Mouse (Mus musculus) stomach, embryonic 16.5 days (tissue): ENCODE results near the gene Tmc6. TPM values are rescaled to one million over a fixed set of nuclear protein-coding genes. Genes with fewer than 3 reads are reported as not detected.

Experiments used
- ATAC-seq: fragments of 200-750 bp; cut with Nextera tagmentation; 2 replicates; pipeline ENCODE4 v1.8.0; 2017; ENCODE audit warnings: moderate number of reproducible peaks, moderate TSS enrichment; ENCODE audit not compliant: insufficient read depth, low FRiP score
- H3K27ac ChIP-seq: fragments of 300-500 bp; sonication (generic); 2 replicates; pipeline ENCODE4 v1.5.1; 2014; ENCODE audit warnings: low read length
- H3K27me3 ChIP-seq: fragments of 300-500 bp; sonication (generic); 2 replicates; pipeline ENCODE4 v1.6.1; 2014; ENCODE audit warnings: low read length, control low read depth, mixed read lengths; ENCODE audit not compliant: control insufficient read depth, insufficient read depth
- H3K36me3 ChIP-seq: fragments of 300-500 bp; sonication (generic); 2 replicates; pipeline ENCODE4 v1.6.1; 2014; ENCODE audit warnings: low read length; ENCODE audit not compliant: control insufficient read depth, insufficient read depth
- H3K4me1 ChIP-seq: fragments of 300-500 bp; sonication (generic); 2 replicates; pipeline ENCODE4 v1.6.1; 2014; ENCODE audit warnings: low read length, control low read depth, mixed read lengths; ENCODE audit not compliant: control insufficient read depth, insufficient read depth
- H3K4me2 ChIP-seq: fragments of 300-500 bp; sonication (generic); 2 replicates; pipeline ENCODE4 v1.6.1; 2014; ENCODE audit warnings: low read depth, low read length, mixed read lengths
- H3K4me3 ChIP-seq: fragments of 300-500 bp; sonication (generic); replicated peaks from 2 replicates; pipeline ENCODE4 v1.5.1; 2014; ENCODE audit warnings: mild to moderate bottlenecking, low read length
- H3K9ac ChIP-seq: fragments of 300-500 bp; sonication (generic); 2 replicates; pipeline ENCODE4 v1.6.1; 2014; ENCODE audit warnings: low read length
- H3K9me3 ChIP-seq: fragments of 300-500 bp; sonication (generic); replicated peaks from 2 replicates; pipeline ENCODE4 v1.6.1; 2016; ENCODE audit warnings: low read length, control low read depth; ENCODE audit not compliant: control insufficient read depth
- WGBS: fragments of 180-500 bp; shearing (Covaris S2); extraction: QIAGEN DNeasy Blood & Tissue Kit; methylation state at CpG from one replicate; pipeline ENCODE4 v1.1.7; 2014; 5-methylcytosine and 5-hydroxymethylcytosine counted together
- polyA plus RNA-seq: library from polyadenylated mRNA; unstranded; fragments of >200 nt; fragmentation: Nextera tagmentation; extraction: Ambion mirVana; gene quantifications from 2 replicates; pipeline ENCODE4 v1.2.1, GENCODE M21; 2015

Tmc6 gene
- polyA plus RNA-seq, 1 experiment from 2014 or later, result 31.6 TPM

DNA sequence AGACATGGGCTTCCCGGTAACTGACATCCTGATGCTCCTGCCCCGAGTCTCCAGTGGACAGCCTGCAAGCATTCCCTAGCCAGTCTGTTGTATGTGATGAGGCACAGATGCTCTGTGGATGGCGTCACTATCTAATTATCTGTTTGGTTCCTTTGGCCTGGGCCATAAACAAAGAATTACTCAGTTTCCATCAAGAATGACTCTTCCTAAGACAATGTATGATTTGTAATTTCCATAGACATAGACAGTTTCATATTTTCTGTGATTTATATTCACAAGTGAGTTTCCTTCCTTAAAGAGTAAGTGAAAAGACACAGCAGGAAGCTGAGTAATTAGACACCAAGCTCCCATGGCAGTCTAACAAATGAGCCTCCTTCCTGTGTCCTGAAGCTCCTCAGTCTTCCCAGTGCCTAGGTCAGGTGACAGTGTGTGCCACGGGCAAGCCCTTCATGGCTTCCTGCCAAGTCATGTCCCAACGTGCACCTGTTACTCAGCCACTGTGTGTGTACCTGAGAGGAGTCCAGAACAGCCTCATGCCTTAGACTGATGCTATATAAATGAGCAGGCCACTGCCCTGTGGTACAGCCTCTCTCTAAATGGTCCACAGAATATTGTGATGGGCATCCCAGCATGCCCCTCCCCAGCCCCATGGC, 45.8 kb downstream of the Tmc6 start:
- ATAC-seq, result peak; percentile 85
- no peak overlapping the region for H3K9ac ChIP-seq
- peaks cover 20% of the 10 kb centered on the region; the same call in 1 of the 2 replicates for H3K36me3 ChIP-seq
- H3K27me3 ChIP-seq, result no peaks in the 10 kb centered on the region
- H3K9me3 ChIP-seq, result no peaks in the 10 kb centered on the region
- no peak overlapping the region for H3K27ac ChIP-seq
- WGBS, result 54% methylated on average over 5 of the region's 5 CpGs
- H3K4me1 ChIP-seq, result no peaks in the 10 kb centered on the region
- H3K4me2 ChIP-seq, result no peak overlapping the region
- no peak overlapping the region for H3K4me3 ChIP-seq

DNA sequence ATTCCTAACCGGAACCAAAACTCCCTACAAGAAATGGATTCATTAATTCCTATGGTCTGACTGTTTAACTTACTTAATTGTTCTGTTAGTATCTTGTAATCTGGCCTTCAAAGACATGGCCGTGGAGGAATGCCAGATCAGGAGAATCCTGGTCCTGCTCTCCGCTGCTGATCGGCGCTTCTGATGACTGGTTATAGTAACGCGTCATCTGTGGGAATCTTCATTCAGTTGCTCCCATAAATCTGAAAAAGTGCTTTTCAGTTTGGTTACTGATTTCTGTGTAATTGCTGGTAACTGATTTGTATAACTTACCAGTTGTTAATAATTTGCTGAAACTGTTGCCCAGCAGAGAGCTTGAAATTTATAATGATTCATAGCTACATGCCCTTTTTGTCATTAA, 50.5 kb downstream of the Tmc6 start:
- Histone ChIP-seq H3K4me1 (peaks cover 7% of the 10 kb centered on the region), H3K4me3 (no peak overlapping the region), H3K36me3 (peaks cover 7% of the 10 kb centered on the region; the same call in 1 of the 2 replicates), H3K27me3 (no peaks in the 10 kb centered on the region), H3K9ac (no peak overlapping the region), H3K27ac (no peak overlapping the region), H3K4me2 (no peak overlapping the region), H3K9me3 (no peaks in the 10 kb centered on the region)
- no peak for ATAC-seq
- WGBS, result 83% methylated on average over 7 of the region's 7 CpGs

DNA sequence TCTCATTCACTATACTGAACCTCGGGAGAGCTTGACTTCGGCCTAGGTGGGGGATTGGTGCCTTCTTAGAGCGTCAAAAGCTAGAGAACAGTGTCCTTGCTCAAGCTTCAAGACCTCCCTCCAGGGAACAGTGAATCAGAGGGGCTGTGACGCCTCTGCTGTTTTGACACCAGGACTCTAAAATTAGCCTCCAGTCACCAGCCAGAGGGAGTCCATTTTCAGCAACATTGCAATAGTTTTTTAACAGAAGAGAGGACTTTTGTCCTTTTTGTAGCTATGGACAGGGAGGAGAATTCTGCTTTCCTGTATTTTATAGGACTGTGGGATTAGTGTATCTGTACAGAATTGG, 51.5 kb downstream of the Tmc6 start:
- H3K4me2 ChIP-seq, result no peak overlapping the region
- H3K9me3 ChIP-seq, result no peaks in the 10 kb centered on the region
- H3K4me3 ChIP-seq, result no peak overlapping the region
- no peak for ATAC-seq
- 80% methylated on average over 4 of the region's 4 CpGs for WGBS
- no peak overlapping the region for H3K9ac ChIP-seq
- H3K4me1 ChIP-seq, result peaks cover 7% of the 10 kb centered on the region
- H3K27me3 ChIP-seq, result no peaks in the 10 kb centered on the region
- no peak overlapping the region for H3K27ac ChIP-seq
- H3K36me3 ChIP-seq, result peaks cover 7% of the 10 kb centered on the region; the same call in 1 of the 2 replicates

DNA sequence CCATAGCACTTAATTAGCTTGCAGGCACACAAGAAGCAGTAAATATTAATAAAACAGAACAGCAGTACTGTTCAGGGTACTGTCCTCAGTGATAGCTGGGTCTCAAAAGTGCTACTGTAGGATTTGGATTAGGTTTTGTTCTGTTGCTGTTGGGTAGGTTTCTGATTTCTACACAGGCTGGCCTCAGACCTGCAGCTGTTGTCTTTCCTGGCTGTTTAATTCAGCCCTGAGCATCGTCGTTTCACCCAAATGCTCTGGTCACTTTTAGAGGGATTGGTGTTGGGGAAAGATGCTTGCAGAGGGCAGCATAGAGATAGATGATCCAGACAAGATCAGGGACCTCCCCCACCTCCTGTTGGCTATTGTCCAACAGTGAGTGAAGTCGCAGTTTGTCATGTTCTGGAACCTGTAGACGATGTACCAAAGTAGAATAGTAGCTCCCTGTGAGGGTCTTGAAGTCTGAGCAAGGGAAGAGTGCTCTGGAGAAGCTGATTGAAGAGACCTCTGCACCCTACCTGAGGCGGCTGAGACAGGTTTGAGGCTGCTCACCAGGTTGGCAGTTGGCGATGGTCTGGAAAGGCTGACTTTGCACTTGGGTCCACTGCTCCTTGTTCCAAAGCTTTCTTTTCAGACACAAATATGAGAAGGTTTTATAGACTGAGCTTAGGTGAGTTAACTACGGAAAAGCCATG, 52.1 kb downstream of the Tmc6 start:
- Histone ChIP-seq H3K4me1 (peaks cover 7% of the 10 kb centered on the region), H3K4me2 (no peak overlapping the region), H3K4me3 (no peak overlapping the region), H3K27ac (no peak overlapping the region), H3K9ac (no peak overlapping the region), H3K36me3 (peaks cover 7% of the 10 kb centered on the region; the same call in 1 of the 2 replicates), H3K9me3 (no peaks in the 10 kb centered on the region), H3K27me3 (no peaks in the 10 kb centered on the region)
- WGBS, result 74% methylated on average over 7 of the region's 7 CpGs
- no peak for ATAC-seq

DNA sequence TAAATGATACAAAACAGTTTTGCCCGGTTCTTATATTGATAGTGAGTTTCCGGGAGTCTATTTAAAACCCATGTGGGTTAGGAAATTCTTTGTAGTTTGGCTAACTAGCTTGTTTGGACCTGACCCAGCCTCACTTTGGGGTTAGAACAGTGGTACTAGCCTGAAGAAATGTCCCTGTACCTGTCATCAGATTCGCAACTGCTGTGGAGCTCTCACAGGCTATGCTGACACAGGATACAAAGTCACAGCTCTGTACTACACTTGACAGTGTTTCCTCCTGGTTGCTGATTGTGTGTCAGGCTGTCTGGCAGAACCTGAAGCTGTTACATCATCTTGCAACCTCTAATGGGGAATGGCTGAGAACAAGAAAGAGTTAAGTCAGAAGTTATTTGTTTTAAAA, 52.7 kb downstream of the Tmc6 start:
- Histone ChIP-seq H3K9ac (no peak overlapping the region), H3K36me3 (peaks cover 7% of the 10 kb centered on the region; the same call in 1 of the 2 replicates), H3K27ac (no peak overlapping the region), H3K9me3 (no peaks in the 10 kb centered on the region), H3K27me3 (no peaks in the 10 kb centered on the region), H3K4me1 (peaks cover 7% of the 10 kb centered on the region), H3K4me3 (no peak overlapping the region), H3K4me2 (no peak overlapping the region)
- 77% methylated on average over 3 of the region's 3 CpGs for WGBS
- no peak for ATAC-seq

DNA sequence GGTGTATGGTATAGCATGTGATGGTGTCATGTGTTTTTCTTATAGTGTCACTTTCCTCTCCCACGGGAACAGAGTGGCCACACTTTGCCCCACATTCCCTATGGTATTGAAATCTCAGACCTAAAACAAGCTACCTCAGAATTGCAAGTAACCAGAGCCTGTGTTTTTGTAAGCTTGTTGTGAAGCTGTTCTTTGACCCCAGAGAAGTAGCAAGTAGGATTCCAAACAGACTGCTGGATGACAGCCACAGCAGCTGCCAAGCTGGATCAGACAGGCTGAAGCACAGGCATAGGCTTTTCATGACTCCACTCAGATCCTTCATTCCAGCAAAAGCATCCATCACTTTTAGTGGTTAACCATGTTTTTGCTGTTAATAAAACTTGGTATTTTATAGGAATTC, 53.2 kb downstream of the Tmc6 start:
- no peak for ATAC-seq
- Histone ChIP-seq H3K4me2 (no peak overlapping the region), H3K9ac (no peak overlapping the region), H3K27ac (no peak overlapping the region), H3K36me3 (peaks cover 7% of the 10 kb centered on the region; the same call in 1 of the 2 replicates), H3K27me3 (no peaks in the 10 kb centered on the region), H3K9me3 (no peaks in the 10 kb centered on the region), H3K4me3 (no peak overlapping the region), H3K4me1 (peaks cover 7% of the 10 kb centered on the region)
- 55% methylated on average over 1 of the region's 1 CpGs for WGBS

DNA sequence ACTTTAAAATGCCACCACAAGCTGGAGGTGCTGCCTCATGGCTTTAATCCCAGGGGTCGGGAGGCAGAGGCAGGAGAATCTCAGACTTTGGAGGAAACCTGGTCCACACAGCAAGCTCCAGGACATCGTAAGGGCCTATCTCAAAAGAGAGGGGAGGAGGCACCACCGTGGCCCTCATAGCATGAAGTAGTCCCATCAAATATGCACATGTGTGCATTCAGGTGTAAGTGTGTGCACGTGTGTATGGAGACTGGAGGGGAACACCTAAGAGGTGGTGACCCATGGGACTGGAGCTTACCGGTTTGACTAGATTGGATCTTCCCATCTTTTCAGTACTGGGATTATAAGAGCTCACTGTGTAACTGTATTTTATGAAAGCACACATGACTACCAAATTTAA, 53.8 kb downstream of the Tmc6 start:
- H3K36me3 ChIP-seq, result 0 out of 2 replicates have a peak, but pooled peaks cover 4% of the 10 kb centered on the region
- H3K27me3 ChIP-seq, result no peaks in the 10 kb centered on the region
- H3K4me1 ChIP-seq, result peaks cover 7% of the 10 kb centered on the region
- H3K4me3 ChIP-seq, result no peak overlapping the region
- no peaks in the 10 kb centered on the region for H3K9me3 ChIP-seq
- no peak overlapping the region for H3K9ac ChIP-seq
- H3K27ac ChIP-seq, result no peak overlapping the region
- ATAC-seq, result no peak
- WGBS, result 86% methylated on average over 5 of the region's 5 CpGs
- no peak overlapping the region for H3K4me2 ChIP-seq

DNA sequence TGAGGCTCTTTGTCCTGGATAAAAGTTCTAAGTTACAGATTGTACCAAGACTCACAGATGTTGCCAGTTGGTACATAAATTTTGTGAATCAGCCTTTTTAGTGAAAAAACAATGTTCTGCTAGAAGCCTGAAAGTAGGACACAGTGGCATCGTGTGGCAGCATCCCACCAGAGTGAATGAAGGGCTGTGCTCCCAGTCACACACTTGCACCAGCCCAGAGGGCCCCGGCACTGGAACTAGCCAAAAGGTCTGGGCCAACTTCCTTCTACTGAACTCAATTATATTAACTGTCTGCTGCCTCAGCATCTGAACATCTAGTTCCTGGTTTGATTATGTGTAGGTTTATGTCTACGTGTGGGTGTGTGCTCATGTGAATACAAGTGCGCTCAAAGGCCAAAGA, 55.0 kb downstream of the Tmc6 start:
- no peak overlapping the region for H3K27ac ChIP-seq
- H3K27me3 ChIP-seq, result no peaks in the 10 kb centered on the region
- no peak overlapping the region for H3K4me2 ChIP-seq
- H3K36me3 ChIP-seq, result 0 out of 2 replicates have a peak, but pooled peaks cover 3% of the 10 kb centered on the region
- no peaks in the 10 kb centered on the region for H3K9me3 ChIP-seq
- no peak overlapping the region for H3K9ac ChIP-seq
- ATAC-seq, result no peak
- 90% methylated on average over 4 of the region's 4 CpGs for WGBS
- H3K4me3 ChIP-seq, result no peak overlapping the region
- peaks cover 7% of the 10 kb centered on the region for H3K4me1 ChIP-seq

DNA sequence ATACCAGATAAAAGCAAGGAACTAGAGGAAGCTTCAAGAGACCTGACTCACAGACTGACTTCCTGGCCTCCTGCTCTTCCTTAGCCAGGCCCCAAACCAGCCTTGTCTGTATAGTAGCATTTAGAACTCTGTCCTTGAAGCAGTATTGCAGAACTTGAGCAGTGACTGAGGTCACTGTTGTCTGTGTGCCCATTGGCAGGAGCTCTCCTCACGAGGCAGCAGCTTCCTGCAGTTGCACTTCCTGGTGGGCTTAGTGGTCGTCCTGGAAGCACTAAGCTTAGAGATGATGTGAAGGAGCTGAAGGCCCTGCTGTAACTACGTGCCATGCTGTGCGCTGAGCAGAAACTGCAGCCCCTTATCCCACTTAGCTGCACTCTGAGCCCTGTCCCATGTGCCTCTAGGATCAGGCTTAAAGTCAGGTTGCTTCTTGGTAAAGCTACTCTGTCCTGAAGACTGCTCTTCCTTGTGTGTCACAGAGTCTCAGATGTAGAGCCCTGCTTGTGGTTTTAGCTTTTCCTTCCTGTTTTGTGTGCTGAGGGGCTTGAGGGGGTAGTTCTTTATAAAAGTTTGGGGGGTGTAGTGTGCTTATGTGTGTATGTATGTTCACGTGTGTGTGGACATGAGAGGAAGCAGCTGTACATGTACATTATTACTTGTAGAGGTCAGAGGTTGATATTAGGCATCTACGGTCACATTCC, 57.2 kb downstream of the Tmc6 start:
- Histone ChIP-seq H3K27ac (no peak overlapping the region), H3K4me2 (no peak overlapping the region), H3K4me1 (peaks cover 7% of the 10 kb centered on the region), H3K9me3 (no peaks in the 10 kb centered on the region), H3K4me3 (no peak overlapping the region), H3K27me3 (no peaks in the 10 kb centered on the region), H3K36me3 (peaks cover 9% of the 10 kb centered on the region; the same call in 1 of the 2 replicates), H3K9ac (no peak overlapping the region)
- ATAC-seq, result no peak
- WGBS, result 75% methylated on average over 6 of the region's 6 CpGs
